Mouse (Mus musculus): ENCODE results near the gene Vmn2r59. TPM values are rescaled to one million over a fixed set of nuclear protein-coding genes. Genes with fewer than 3 reads are reported as not detected.
"Not testable (repeated sequence)": the region's sequence is repeated elsewhere in the genome, so short reads cannot be mapped to it uniquely, and the experiment has no call there.

The Vmn2r59 gene
- not detected in 2 replicates for polyA plus RNA-seq (2016; fragmentation: Nextera tagmentation; extraction: Ambion mirVana)

DNA sequence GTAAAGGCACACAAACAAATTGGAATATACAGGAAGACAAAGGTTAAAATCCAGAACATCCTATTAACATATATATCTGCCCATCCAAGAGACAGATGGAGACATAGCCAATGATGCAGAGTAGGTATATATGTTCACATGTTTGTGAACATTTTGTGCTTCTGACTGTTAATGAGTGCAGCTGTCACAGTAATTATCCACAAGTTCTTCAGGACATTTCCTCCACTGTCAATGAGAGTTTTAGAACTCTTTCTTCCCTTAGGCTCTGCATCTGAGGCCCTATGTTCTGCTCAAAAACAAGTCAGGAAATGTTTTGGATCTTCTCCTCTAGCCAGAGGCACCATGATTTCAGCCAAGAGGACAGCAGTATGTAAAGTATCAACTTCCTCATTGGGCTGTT, at the start of gene Vmn2r59:
Vmn2r59 (minus strand) TSS at position 101 of the 400 bp plus-strand sequence.
- H3K4me1 ChIP-seq: no peaks in the 10 kb centered on the region
- H3K27me3 ChIP-seq (ENCODE audit: poor library complexity, severe bottlenecking): no peaks in the 10 kb centered on the region
- H3K36me3 ChIP-seq (replicated peaks): no peaks in the 10 kb centered on the region
- H3K27ac ChIP-seq: no peak within 1 kb of the TSS
- no peak within 1 kb of the TSS for H3K4me3 ChIP-seq
- peaks cover 29% of the 10 kb centered on the region for H3K9me3 ChIP-seq
- no peak for DNase-seq (ENCODE audit: extremely low spot score, low spot score)

DNA sequence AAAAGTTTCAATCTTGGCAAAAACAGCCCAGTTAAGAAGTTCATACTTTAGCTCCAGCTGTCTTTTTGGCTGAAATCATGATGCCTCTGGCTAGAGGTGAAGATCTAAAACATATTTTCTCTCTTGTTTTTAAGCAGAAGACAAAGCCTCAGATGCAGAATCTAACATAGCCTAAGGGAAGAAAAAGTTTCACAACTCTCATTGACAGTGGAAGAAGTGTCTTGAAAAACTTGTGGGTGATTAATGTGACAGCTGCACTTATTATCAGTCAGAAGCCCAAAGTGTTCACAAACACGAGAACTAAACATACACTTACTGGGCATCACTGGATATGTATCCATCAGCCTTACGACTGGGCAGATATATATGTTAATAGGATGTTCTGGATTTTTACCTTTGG, 48.6 kb upstream of the Vmn2r59 start, which contains the start of gene Vmn2r60:
Vmn2r60 (plus strand) TSS at position 301 of the 400 bp plus-strand sequence.
- WGBS: 79% methylated on average over 2 of the region's 2 CpGs

DNA sequence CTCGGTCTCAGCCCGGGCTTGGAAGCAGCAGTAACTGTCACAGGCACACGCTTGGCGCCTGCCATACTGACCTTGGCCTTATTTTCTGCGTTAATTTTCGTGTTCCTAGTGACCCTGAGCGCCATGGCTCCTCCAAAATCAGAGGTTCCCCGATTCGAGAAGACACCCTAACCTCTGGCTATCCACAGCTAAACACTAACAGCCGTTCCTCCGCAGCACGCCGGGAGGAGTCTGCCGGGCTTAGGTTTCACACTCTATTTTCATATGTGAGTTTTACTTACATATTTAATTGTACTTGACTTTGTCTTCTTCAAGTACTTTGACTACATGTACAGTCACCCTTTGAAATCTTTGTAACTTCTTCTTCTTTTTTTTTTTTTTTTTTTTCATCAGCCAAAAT, 48.2 kb upstream of the Vmn2r59 start:
- H3K27ac ChIP-seq; H3K36me3 ChIP-seq (replicated peaks); H3K27me3 ChIP-seq (ENCODE audit: poor library complexity, severe bottlenecking); DNase-seq (ENCODE audit: extremely low spot score, low spot score); H3K4me3 ChIP-seq; H3K4me1 ChIP-seq: not testable (repeated sequence)
- WGBS: 86% methylated on average over 14 of the region's 14 CpGs
- H3K9me3 ChIP-seq: peaks cover 36% of the 10 kb centered on the region

More for the DNA sequence above, 48.6 kb upstream of the Vmn2r59 start, which contains the start of gene Vmn2r60:
- Histone ChIP-seq H3K27me3 (ENCODE audit: poor library complexity, severe bottlenecking) (no peaks in the 10 kb centered on the region), H3K9me3 (peaks cover 34% of the 10 kb centered on the region), H3K4me3 (no peak within 1 kb of the TSS), H3K36me3 (replicated peaks) (no peaks in the 10 kb centered on the region), H3K27ac (no peak within 1 kb of the TSS), H3K4me1 (no peaks in the 10 kb centered on the region)
- DNase-seq (ENCODE audit: extremely low spot score, low spot score): no peak

Other genes starting within 250 kb of the Vmn2r59 start
- not detected in 2 replicates for gene Vmn2r58, start 186.3 kb downstream of the Vmn2r59 start, polyA plus RNA-seq (2016; fragmentation: Nextera tagmentation; extraction: Ambion mirVana)
- gene Vmn2r60, start 48.7 kb upstream of the Vmn2r59 start, polyA plus RNA-seq (2016; fragmentation: Nextera tagmentation; extraction: Ambion mirVana): not detected in 2 replicates
- not detected in 2 replicates for gene Vmn2r61, start 201.0 kb upstream of the Vmn2r59 start, polyA plus RNA-seq (2016; fragmentation: Nextera tagmentation; extraction: Ambion mirVana)